Mouse (Mus musculus) intestine, embryonic 14.5 days (tissue): Measurements from ENCODE around the gene Vmn1r17. TPM values are rescaled to one million over a fixed set of nuclear protein-coding genes. Genes with fewer than 3 reads are reported as not detected.
"Not testable (repeated sequence)": the region's sequence is repeated elsewhere in the genome, so short reads cannot be mapped to it uniquely, and the experiment has no call there.

Source experiments
- ATAC-seq: fragments of 200-750 bp; cut with Nextera tagmentation; replicated peaks from 2 replicates; pipeline ENCODE4 v1.8.0; 2017; ENCODE audit warnings: low read depth, moderate number of reproducible peaks, moderate TSS enrichment, moderate library complexity; ENCODE audit not compliant: low FRiP score, low TSS enrichment
- DNase-seq: peaks from one replicate; pipeline ENCODE4 v3.0.0-alpha.2; 2018; ENCODE audit warnings: low spot score
- H3K27ac ChIP-seq: fragments of 300-500 bp; sonication (generic); 2 replicates; pipeline ENCODE4 v1.5.1; 2014; ENCODE audit warnings: low read depth, mild to moderate bottlenecking, control low read depth
- H3K27me3 ChIP-seq: fragments of 300-500 bp; sonication (generic); replicated peaks from 2 replicates; pipeline ENCODE4 v1.6.1; 2014; ENCODE audit warnings: low read length, control low read depth; ENCODE audit not compliant: control insufficient read depth, insufficient read depth
- H3K36me3 ChIP-seq: fragments of 300-500 bp; sonication (generic); 2 replicates; pipeline ENCODE4 v1.6.1; 2014; ENCODE audit warnings: low read length, control low read depth; ENCODE audit not compliant: control insufficient read depth, insufficient read depth
- H3K4me1 ChIP-seq: fragments of 300-500 bp; sonication (generic); replicated peaks from 2 replicates; pipeline ENCODE4 v1.6.1; 2014; ENCODE audit warnings: low read length, control low read depth, mixed read lengths; ENCODE audit not compliant: control insufficient read depth, insufficient read depth
- H3K4me2 ChIP-seq: fragments of 300-500 bp; sonication (generic); 2 replicates; pipeline ENCODE4 v1.6.1; 2014; ENCODE audit warnings: low read length
- H3K4me3 ChIP-seq: fragments of 300-500 bp; sonication (generic); 2 replicates; pipeline ENCODE4 v1.5.1; 2014; ENCODE audit warnings: low read depth, low read length, control low read depth, mixed read lengths
- H3K9ac ChIP-seq: fragments of 300-500 bp; sonication (generic); 2 replicates; pipeline ENCODE4 v1.6.1; 2014; ENCODE audit warnings: mild to moderate bottlenecking, low read length
- H3K9me3 ChIP-seq: fragments of 300-500 bp; sonication (generic); 2 replicates; pipeline ENCODE4 v1.6.1; 2016; ENCODE audit warnings: low read length, control low read depth; ENCODE audit not compliant: control insufficient read depth
- WGBS: fragments of 180-500 bp; shearing (Covaris S2); extraction: QIAGEN DNeasy Blood & Tissue Kit; methylation state at CpG from one replicate; pipeline ENCODE4 v1.1.7; 2014; 5-methylcytosine and 5-hydroxymethylcytosine counted together
- polyA plus RNA-seq: library from polyadenylated mRNA; unstranded; fragments of >200 nt; fragmentation: Nextera tagmentation; extraction: Ambion mirVana; gene quantifications from 2 replicates; pipeline ENCODE4 v1.2.1, GENCODE M21; 2014

Vmn1r17 gene
- not detected in 2 replicates for polyA plus RNA-seq

DNA sequence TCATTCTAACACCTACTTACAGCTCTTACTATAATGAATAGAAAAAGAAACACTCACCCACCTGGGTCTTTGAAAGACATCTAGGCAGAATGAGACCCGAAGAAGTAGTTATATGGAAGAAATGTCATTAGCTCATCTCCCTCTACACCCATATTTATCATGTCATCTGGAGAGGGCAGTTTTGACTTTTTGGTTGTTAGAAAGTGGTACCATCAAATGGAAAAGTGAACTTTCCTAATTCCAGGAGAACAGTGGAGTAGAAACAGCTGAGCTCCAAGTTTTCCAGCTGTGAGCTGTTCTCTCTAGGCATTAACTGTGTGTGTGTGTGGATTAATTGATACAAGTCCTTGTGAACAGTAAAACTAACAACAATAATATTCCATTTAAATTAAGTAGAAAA, at the start of gene Vmn1r17:
Gene Vmn1r17 (minus strand): TSS at position 101 of the 400 bp plus-strand sequence.
- Histone ChIP-seq H3K4me3 (no peak within 1 kb of the TSS), H3K9ac (no peak within 1 kb of the TSS), H3K9me3 (no peaks in the 10 kb centered on the region), H3K27ac (no peak within 1 kb of the TSS), H3K36me3 (no peaks in the 10 kb centered on the region), H3K4me1 (no peaks in the 10 kb centered on the region), H3K27me3 (no peaks in the 10 kb centered on the region), H3K4me2 (no peak within 1 kb of the TSS)
- DNase-seq: no peak
- 82% methylated on average over 1 of the region's 1 CpGs for WGBS
- no peak for ATAC-seq

DNA sequence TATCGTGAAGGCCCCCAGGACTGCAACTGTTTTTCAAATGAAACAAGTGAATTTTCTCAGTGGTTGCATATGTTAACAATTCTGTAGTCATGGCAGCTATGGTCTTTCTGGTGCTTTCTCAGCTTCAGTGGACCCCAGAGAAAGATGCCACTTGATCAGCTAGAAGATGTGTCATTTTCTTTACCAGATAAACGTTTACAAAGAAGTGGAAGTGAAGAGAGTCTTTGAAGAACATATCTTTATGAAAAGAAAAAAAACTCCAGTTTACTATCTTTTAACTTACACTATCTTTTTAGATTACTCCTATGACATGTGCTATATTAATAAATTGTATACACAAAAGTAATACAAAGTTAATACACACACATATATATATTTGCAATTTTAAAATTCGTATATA, 40.0 kb upstream of the Vmn1r17 start, which contains the start of gene Vmn1r19:
Gene Vmn1r19 (plus strand): TSS at position 301 of the 400 bp plus-strand sequence.
- whole genome bisulfite sequencing: 69% methylated on average over 3 of the region's 3 CpGs
- not testable (repeated sequence) for H3K4me1 ChIP-seq, H3K4me2 ChIP-seq, ATAC-seq, DNase-seq, H3K9ac ChIP-seq, H3K27ac ChIP-seq, H3K27me3 ChIP-seq, H3K4me3 ChIP-seq, H3K36me3 ChIP-seq, H3K9me3 ChIP-seq

DNA sequence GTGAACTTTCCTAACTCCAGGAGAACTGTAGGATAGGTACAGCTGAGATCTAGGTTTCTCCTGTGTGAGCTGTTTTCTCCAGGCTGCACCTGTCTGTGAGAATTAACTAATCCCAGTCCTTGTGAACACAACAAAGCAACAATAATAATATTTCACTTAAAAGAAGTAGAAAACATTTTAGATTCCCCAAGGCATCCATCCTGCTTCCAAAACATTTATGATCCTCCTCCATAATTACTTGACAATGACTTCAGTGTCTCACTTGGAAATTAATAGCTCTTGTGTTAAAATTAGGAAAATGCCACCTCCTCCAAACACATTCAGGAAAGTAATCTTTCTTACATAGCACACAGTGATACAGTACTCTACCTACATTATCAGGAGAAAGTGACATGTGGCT, 32.2 kb upstream of the Vmn1r17 start, which contains the start of gene Vmn1r18:
Gene Vmn1r18 (minus strand): TSS at position 101 of the 400 bp plus-strand sequence.
- H3K27ac ChIP-seq: no peak within 1 kb of the TSS
- no peak within 1 kb of the TSS for H3K9ac ChIP-seq
- ATAC-seq (no peak), DNase-seq (no peak)
- H3K9me3 ChIP-seq: no peaks in the 10 kb centered on the region
- no peaks in the 10 kb centered on the region for H3K4me1 ChIP-seq
- H3K36me3 ChIP-seq: no peaks in the 10 kb centered on the region
- no peak within 1 kb of the TSS for H3K4me3 ChIP-seq
- no peaks in the 10 kb centered on the region for H3K27me3 ChIP-seq
- no peak within 1 kb of the TSS for H3K4me2 ChIP-seq

DNA sequence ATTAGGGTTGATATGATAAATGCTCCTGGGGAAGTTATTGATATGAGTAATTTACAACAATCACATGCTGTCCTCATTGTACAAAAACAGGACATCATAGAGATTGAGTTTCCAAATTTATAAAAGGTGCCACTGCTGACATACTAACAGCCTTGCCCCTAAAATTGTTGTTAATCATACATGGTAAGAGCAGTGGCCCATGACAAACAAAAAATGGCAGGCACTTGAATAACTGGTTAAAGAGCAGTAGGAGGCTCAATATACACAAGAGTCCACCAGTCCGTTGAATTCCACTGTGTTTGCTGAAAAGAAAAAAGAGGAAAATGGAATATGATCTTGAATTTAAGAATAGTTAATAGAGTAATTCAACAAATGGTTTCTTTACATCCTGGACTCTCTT, 4.0 kb upstream of the Vmn1r17 start:
- no peaks in the 10 kb centered on the region for H3K36me3 ChIP-seq
- H3K9ac ChIP-seq: no peak overlapping the region
- 96% methylated on average over 1 of the region's 1 CpGs for WGBS
- H3K4me3 ChIP-seq: no peak overlapping the region
- H3K9me3 ChIP-seq: no peaks in the 10 kb centered on the region
- no peak overlapping the region for H3K27ac ChIP-seq
- ATAC-seq: no peak
- DNase-seq: no peak
- no peaks in the 10 kb centered on the region for H3K4me1 ChIP-seq
- no peak overlapping the region for H3K4me2 ChIP-seq
- no peaks in the 10 kb centered on the region for H3K27me3 ChIP-seq

DNA sequence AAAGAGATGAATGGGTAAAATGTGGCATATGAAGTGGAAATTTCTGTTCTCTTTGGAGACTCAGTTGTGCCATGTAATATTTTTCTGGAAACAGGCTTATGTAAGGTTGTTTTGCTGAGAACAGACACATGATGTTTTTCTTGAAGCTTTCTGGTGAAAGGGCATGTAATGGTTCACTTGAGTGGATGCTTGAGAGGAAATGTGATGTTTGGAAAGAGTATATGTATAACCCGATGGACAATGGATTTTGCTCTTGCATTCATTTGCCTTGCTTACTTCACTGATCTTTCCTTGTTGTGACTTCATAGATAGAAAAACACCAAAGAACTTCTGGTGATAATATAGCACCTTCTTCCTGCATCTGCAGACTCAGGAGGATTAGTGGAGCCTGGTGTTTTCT, 2.3 kb upstream of the Vmn1r17 start:
- not testable (repeated sequence) for DNase-seq, ATAC-seq, H3K4me2 ChIP-seq, H3K4me1 ChIP-seq, H3K27me3 ChIP-seq, H3K9ac ChIP-seq, H3K36me3 ChIP-seq, H3K9me3 ChIP-seq, H3K27ac ChIP-seq, H3K4me3 ChIP-seq
- WGBS: 91% methylated on average over 1 of the region's 1 CpGs

DNA sequence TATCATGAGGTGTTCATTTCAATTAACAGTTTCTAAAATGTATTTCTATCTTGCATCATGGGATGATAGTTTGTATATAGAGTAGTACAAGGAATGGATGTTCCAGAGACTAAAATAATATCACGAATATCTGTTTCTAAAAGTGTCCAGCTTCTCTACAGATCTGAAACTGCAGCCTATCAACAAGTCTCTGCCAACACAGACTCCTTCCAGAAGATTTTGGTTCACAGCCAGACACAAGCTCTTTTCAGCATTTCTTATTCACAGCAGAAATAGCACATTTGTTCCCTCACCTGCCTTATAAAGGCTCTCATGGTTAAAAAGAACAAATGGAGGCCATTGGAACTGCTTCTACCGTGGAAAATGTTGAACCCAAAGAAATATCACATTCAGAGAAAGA, 6.7 kb downstream of the Vmn1r17 start:
- no peak overlapping the region for H3K4me2 ChIP-seq
- ATAC-seq (no peak), DNase-seq (no peak)
- H3K4me3 ChIP-seq: no peak overlapping the region
- no peaks in the 10 kb centered on the region for H3K4me1 ChIP-seq
- H3K27ac ChIP-seq: no peak overlapping the region
- no peaks in the 10 kb centered on the region for H3K27me3 ChIP-seq
- H3K36me3 ChIP-seq: no peaks in the 10 kb centered on the region
- no peak overlapping the region for H3K9ac ChIP-seq
- 80% methylated on average over 2 of the region's 2 CpGs for WGBS
- no peaks in the 10 kb centered on the region for H3K9me3 ChIP-seq

DNA sequence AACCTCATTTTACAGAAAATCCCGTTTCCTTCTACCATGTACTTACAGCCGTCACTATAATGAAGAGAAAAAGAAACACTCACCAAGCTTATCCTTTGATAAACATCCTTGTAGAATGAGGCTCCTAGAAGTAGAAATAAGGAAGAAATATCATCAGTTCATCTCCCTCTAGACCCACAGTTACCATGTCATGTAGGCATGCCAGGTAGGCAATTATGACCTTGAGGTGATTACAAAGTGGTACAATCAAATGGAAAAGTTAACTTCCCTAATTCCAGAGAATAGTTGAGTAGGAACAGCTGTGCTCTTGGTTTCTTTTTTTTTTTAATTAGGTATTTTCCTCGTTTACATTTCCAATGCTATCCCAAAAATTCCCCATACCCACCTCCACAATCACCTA, 34.1 kb downstream of the Vmn1r17 start, which contains the start of gene Vmn1r16:
Gene Vmn1r16 (minus strand): TSS at position 101 of the 400 bp plus-strand sequence.
- Histone ChIP-seq H3K9me3 (no peaks in the 10 kb centered on the region), H3K9ac (no peak within 1 kb of the TSS), H3K4me3 (no peak within 1 kb of the TSS), H3K36me3 (no peaks in the 10 kb centered on the region), H3K4me1 (no peaks in the 10 kb centered on the region), H3K27me3 (no peaks in the 10 kb centered on the region), H3K4me2 (no peak within 1 kb of the TSS), H3K27ac (no peak within 1 kb of the TSS)
- WGBS: 77% methylated on average over 3 of the region's 3 CpGs
- ATAC-seq: no peak
- DNase-seq: no peak

DNA sequence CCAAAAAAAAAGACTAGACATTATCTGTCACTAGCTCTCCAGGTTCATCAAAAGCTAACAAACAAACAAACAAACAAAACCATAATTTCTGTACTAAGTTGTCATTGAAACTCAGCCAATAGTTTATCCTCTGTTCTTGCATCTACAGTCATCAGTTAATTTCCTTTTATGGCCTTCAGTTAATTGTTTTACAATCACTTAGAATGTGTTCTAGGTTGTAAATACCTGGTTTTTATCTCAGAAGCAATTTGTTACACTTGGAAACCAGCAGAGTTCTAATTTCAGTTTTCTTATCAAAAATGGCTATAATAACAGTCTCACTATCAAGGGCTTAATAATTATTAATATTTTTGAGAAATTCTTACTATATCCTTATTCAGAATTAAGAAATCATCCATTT, 37.4 kb downstream of the Vmn1r17 start:
- H3K4me1 ChIP-seq: no peaks in the 10 kb centered on the region
- H3K27me3 ChIP-seq: no peaks in the 10 kb centered on the region
- no peak overlapping the region for H3K4me3 ChIP-seq
- H3K36me3 ChIP-seq: no peaks in the 10 kb centered on the region
- DNase-seq (no peak), ATAC-seq (0 out of 2 replicates have a peak, but pooled peaks have one; percentile 23)
- H3K4me2 ChIP-seq: no peak overlapping the region
- no peak overlapping the region for H3K9ac ChIP-seq
- H3K27ac ChIP-seq: no peak overlapping the region
- H3K9me3 ChIP-seq: no peaks in the 10 kb centered on the region
